Mouse (Mus musculus) liver, embryonic 14.5 days (tissue): Measurements from ENCODE around the gene Slc6a21.

Experiments
- CTCF ChIP-seq: IDR thresholded peaks from 2 replicates; pipeline ENCODE4 v1.5.1; 2016; ENCODE audit warnings: antibody characterized with exemption, low read depth, control low read depth
- EP300 ChIP-seq: IDR thresholded peaks from 2 replicates; pipeline ENCODE4 v1.6.1; 2016; ENCODE audit warnings: antibody characterized with exemption, low read depth

- no peak for TF ChIP-seq CTCF
- no peak for TF ChIP-seq EP300
Measured at GRCm38 (mm10) chr7:45228548-45228947, 48.8 kb upstream of the Slc6a21 start.
